Mouse (Mus musculus) liver, embryonic 13.5 days (tissue): ENCODE data around the gene Spata31. TPM values are rescaled to one million over a fixed set of nuclear protein-coding genes. Genes with fewer than 3 reads are reported as not detected.

Source experiments
- ATAC-seq: fragments of 200-750 bp; cut with Nextera tagmentation; 2 replicates; pipeline ENCODE4 v1.8.0; 2017; ENCODE audit warnings: low read depth, mild to moderate bottlenecking, moderate number of reproducible peaks, moderate library complexity
- DNase-seq: peaks from one replicate; pipeline ENCODE4 v3.0.0; 2022
- H3K27ac ChIP-seq: fragments of 300-500 bp; sonication (generic); 2 replicates; pipeline ENCODE4 v1.5.1; 2015; ENCODE audit warnings: moderate library complexity, mild to moderate bottlenecking, inconsistent platforms
- H3K27me3 ChIP-seq: fragments of 300-500 bp; sonication (generic); 2 replicates; pipeline ENCODE4 v1.6.1; 2015; ENCODE audit warnings: mild to moderate bottlenecking, inconsistent platforms
- H3K36me3 ChIP-seq: fragments of 300-500 bp; sonication (generic); 2 replicates; pipeline ENCODE4 v1.6.1; 2015; ENCODE audit warnings: mild to moderate bottlenecking, inconsistent platforms
- H3K4me1 ChIP-seq: fragments of 300-500 bp; sonication (generic); replicated peaks from 2 replicates; pipeline ENCODE4 v1.6.1; 2015; ENCODE audit warnings: inconsistent platforms
- H3K4me2 ChIP-seq: fragments of 300-500 bp; sonication (generic); 2 replicates; pipeline ENCODE4 v1.6.1; 2015; ENCODE audit warnings: inconsistent platforms, mild to moderate bottlenecking, moderate library complexity
- H3K4me3 ChIP-seq: fragments of 300-500 bp; sonication (generic); replicated peaks from 2 replicates; pipeline ENCODE4 v1.5.1; 2015; ENCODE audit warnings: mild to moderate bottlenecking, inconsistent platforms
- H3K9ac ChIP-seq: fragments of 300-500 bp; sonication (generic); 2 replicates; pipeline ENCODE4 v1.6.1; 2015; ENCODE audit warnings: mild to moderate bottlenecking, inconsistent platforms
- H3K9me3 ChIP-seq: fragments of 300-500 bp; sonication (generic); replicated peaks from 2 replicates; pipeline ENCODE4 v1.6.1; 2016; ENCODE audit warnings: inconsistent platforms
- WGBS: fragments of 180-500 bp; shearing (Covaris S2); methylation state at CpG from one replicate; pipeline ENCODE4 v1.1.7; 2015; ENCODE audit not compliant: insufficient replicate concordance; 5-methylcytosine and 5-hydroxymethylcytosine counted together
- polyA plus RNA-seq: library from polyadenylated mRNA; unstranded; fragments of >200 nt; fragmentation: Nextera tagmentation; extraction: Ambion mirVana; gene quantifications from 2 replicates; pipeline ENCODE4 v1.2.1, GENCODE M21; 2015

Gene Spata31
- not detected in 2 replicates for polyA plus RNA-seq

GRCm38 (mm10) chr13:64917191-64917590 lies at the start of gene Spata31:
TSS of gene Spata31 (plus strand) at chr13:64917406.
- no peaks in the 10 kb centered on the region for H3K27me3 ChIP-seq
- no peak for DNase-seq
- no peak within 1 kb of the TSS for H3K4me3 ChIP-seq
- WGBS = 59% methylated on average over 1 of the region's 1 CpGs
- H3K9ac ChIP-seq = no peak within 1 kb of the TSS
- H3K4me2 ChIP-seq = no peak within 1 kb of the TSS
- no peaks in the 10 kb centered on the region for H3K36me3 ChIP-seq
- H3K9me3 ChIP-seq = no peaks in the 10 kb centered on the region
- H3K4me1 ChIP-seq = no peaks in the 10 kb centered on the region
- H3K27ac ChIP-seq = no peak within 1 kb of the TSS
- ATAC-seq = no peak

- Histone ChIP-seq H3K4me3 (no peak overlapping the region), H3K4me2 (no peak overlapping the region), H3K27me3 (no peaks in the 10 kb centered on the region), H3K27ac (no peak overlapping the region), H3K4me1 (no peaks in the 10 kb centered on the region), H3K36me3 (no peaks in the 10 kb centered on the region), H3K9ac (no peak overlapping the region), H3K9me3 (no peaks in the 10 kb centered on the region)
- ATAC-seq (no peak), DNase-seq (no peak)
- 23% methylated on average over 1 of the region's 1 CpGs for WGBS
Measured at GRCm38 (mm10) chr13:64903132-64903531, 14.1 kb upstream of the Spata31 start.

GRCm38 (mm10) chr13:64903585-64904208 lies 13.5 kb upstream of the Spata31 start, which contains the start of gene Cntnap3:
TSS of gene Cntnap3 (minus strand) at chr13:64903955.
- ATAC-seq = no peak
- H3K9ac ChIP-seq = no peak within 1 kb of the TSS
- no peak for DNase-seq
- no peak within 1 kb of the TSS for H3K4me2 ChIP-seq
- H3K36me3 ChIP-seq = no peaks in the 10 kb centered on the region
- H3K27me3 ChIP-seq = no peaks in the 10 kb centered on the region
- no peaks in the 10 kb centered on the region for H3K4me1 ChIP-seq
- WGBS = 13% methylated on average over 16 of the region's 16 CpGs
- H3K4me3 ChIP-seq = no peak within 1 kb of the TSS
- no peak within 1 kb of the TSS for H3K27ac ChIP-seq
- H3K9me3 ChIP-seq = no peaks in the 10 kb centered on the region

Other genes starting within 250 kb of the Spata31 start
- gene Cntnap3, start 13.5 kb upstream of the Spata31 start, polyA plus RNA-seq = not detected in 2 replicates
- gene Spata31d1c, start 115.7 kb downstream of the Spata31 start, polyA plus RNA-seq = not detected in 2 replicates
- not detected in 2 replicates for gene Prss47, start 135.4 kb downstream of the Spata31 start, polyA plus RNA-seq
- gene Mfsd14b, start 195.6 kb downstream of the Spata31 start, polyA plus RNA-seq = 43.9 and 49.8 TPM in 2 replicates
- gene Olfr465-ps1, start 220.7 kb downstream of the Spata31 start, polyA plus RNA-seq = not detected in 2 replicates
- gene Olfr466, start 232.8 kb downstream of the Spata31 start, polyA plus RNA-seq = not detected in 2 replicates